Mouse (Mus musculus): ENCODE data around the gene Ccdc158.
A peak's percentile ranks its signal among the peaks of the same experiment; 100 is the strongest.

Gene Ccdc158

GRCm38 (mm10) chr5:92674859-92675573 is at the start of gene Ccdc158:
Gene Ccdc158, minus strand, starts transcription at chr5:92675271.
- DNase-seq (ENCODE audit: extremely low spot score, low spot score): peak; percentile 92

GRCm38 (mm10) chr5:92721610-92722009 is 46.5 kb upstream of the Ccdc158 start:
- DNase-seq (ENCODE audit: extremely low spot score, low spot score): no peak

DNA sequence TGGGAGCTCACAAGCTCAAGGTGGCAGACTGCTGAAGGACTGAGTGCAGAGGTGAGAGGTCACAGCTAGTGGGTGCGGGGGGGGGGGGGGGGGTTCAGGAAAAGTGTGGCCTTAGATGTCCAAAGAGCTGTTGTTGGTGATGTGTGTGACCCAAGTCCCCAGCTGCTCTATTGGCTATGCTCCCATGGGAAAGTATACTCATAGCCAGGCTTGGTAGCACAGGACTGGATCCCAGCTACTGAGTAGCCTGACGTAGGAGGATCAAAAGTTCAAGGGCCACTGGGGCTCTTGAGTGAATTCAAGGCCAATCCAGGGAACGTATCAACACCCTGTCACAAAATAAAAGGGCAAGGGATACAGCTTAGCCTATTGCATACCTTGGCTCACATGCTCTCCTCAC is 43.8 kb upstream of the Ccdc158 start:
- DNase-seq (ENCODE audit: extremely low spot score, low spot score): no peak

GRCm38 (mm10) chr5:92717666-92718360 is 42.7 kb upstream of the Ccdc158 start:
- no peak for DNase-seq (ENCODE audit: extremely low spot score, low spot score)

DNA sequence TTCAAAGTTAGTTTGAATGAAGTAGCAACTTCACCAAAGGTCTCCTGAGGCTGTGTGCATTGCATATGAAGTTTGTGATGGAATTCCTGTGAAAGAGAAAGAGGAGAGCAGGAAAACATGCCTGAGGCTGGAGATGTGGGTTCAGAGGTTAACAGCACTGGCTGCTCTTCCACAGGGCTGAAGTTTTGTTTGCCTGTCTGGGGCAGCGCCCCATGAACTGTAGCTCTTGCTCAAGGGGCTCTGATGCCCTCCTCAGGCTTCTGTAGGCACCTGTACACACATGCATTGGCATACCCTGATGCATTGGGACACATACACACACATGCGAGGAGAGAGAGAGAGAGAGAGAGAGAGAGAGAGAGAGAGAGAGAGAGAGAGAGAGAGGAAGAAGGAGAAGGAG is 40.8 kb upstream of the Ccdc158 start:
- DNase-seq (ENCODE audit: extremely low spot score, low spot score): no peak

DNA sequence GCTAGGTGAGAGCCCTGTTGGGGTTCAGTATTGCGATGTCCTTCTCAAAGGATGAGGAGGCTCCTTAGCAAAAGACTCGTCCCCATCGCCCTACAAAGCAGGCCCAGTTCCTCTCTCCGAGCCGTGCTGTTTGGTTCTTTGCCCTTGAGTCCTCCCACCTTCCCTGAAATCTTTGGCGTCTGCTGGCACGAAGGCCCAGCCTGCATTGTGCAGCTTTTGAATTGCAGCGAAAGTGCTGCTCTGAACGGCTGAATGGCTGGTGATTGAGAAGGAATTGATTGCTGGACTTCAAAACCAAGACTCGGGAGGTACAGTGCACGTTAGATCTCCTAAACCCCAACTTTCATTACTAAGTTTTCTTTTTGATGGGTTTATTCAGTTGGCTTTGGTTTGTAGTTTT is 40.2 kb upstream of the Ccdc158 start:
- DNase-seq (ENCODE audit: extremely low spot score, low spot score): no peak

DNA sequence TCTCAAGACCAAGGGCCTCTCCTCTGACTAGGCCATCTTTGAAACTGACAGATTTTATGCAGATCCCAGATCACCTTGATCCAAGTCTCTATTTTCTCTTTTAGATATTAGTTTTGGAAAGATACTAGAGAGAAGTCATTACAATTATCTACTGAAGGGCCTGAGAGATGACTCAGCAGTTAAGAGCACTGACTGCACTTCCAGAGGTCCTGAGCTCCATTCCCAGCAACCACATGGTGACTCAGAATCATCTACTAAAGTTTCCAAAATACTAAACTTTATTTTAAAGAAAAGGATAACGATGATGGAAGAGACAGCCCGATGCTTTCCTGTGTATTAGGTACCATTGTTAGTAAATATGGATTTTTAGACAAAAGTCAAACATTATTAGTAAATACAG is 39.8 kb upstream of the Ccdc158 start:
- no peak for DNase-seq (ENCODE audit: extremely low spot score, low spot score)

- DNase-seq (ENCODE audit: extremely low spot score, low spot score): no peak
Measured at GRCm38 (mm10) chr5:92712621-92713395, 37.7 kb upstream of the Ccdc158 start.

DNA sequence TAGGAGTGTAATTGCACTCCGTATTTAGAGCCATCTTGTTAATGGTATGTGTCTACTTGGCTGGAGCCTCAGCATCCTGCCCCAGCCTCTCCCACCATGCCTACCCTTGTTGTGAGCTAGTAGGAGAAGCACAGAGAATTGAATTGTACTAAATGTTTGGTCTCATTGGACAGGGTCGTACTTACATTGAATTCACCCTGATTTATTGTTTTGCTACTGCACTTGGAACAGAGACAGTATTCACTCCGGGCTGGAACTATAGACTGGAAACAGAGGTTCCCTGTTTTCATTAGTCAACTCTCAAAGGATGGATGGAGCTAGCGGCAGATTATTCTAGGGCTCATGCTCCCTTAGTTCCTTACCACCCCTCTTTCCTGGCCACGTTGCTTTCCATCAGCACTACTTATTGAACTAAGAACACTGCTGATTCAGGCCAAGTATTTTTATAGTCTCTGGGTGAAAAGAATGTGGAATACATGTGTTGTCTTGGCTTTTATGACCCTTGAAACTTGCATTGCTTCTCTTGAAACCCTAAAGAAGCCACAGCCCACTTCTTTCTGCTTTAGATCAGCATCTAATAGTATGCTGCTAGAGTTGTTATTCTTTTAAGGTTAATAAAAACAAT is 36.7 kb upstream of the Ccdc158 start:
- no peak for DNase-seq (ENCODE audit: extremely low spot score, low spot score)

DNA sequence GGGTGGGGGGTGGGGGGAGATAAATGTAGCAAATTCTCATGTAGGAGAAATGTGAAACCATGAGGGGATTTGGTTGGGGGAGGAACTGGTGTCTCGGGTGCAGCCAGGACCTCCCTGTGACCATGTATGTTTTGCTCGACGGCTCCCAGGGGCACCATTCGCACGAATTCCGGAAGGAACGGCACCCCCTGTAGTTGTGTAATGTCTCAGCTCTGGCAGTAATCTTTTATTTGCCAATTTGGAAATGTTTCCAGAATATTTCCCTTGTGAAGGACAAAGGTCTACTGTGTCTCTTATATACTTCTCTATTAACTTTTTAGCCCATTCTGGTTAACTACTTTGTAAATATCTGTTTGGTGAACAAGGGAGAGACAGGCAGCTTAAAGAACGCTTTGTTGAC is 35.7 kb upstream of the Ccdc158 start:
- DNase-seq (ENCODE audit: extremely low spot score, low spot score): no peak

GRCm38 (mm10) chr5:92707921-92708491 is 32.9 kb upstream of the Ccdc158 start:
- DNase-seq (ENCODE audit: extremely low spot score, low spot score): no peak

GRCm38 (mm10) chr5:92703671-92704070 is 28.6 kb upstream of the Ccdc158 start:
- no peak for DNase-seq (ENCODE audit: extremely low spot score, low spot score)

DNA sequence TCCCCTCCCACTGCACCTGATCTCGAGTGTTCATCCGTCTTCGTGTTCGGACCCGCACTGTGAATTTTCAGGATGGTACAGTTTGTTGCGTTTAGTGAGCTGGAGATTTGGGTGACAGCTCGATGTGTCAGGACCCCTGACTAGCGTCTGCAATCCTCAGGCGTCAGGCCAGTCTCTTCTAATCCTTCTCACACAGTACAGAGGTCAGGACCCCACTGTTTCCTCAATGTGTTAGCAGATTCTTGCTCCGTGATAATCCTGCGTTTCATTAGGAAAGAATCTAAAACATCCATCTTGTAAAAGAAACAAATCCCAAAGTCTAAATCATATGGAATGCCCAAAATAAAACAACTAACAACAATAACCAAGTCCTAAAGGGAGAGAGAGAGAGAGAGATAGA is 26.7 kb upstream of the Ccdc158 start:
- DNase-seq (ENCODE audit: extremely low spot score, low spot score): no peak

DNA sequence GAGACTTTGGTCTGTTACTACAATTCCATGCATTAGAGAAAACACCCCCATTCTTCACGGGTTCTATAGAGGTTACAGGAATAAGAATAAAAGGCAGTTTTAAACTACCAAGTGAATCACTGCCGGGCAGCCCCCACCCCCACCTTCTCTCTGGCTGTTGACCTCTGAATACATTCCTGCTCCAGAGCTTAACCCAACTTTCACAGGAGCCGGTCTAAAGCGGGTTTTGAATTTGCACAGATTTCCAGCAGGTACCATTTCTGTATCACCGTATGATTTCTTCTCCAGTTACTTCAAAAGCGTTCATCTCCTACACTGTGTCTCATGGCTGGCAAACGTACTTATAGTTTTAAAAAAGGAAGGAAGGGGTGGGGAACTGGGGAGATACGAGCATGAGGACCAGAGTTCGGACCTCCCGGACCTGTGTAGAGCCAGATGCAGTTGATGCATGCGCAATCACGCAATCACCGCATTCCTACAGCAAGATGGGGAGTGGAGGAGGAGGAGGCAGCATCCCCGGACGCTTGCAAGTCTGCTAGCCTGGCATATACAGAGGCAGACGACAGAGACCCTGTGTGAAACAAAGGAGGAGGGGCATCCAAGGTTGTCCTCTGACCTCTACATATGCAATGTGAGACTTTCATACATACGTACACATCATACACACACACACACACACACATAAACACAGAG is 23.9 kb upstream of the Ccdc158 start:
- peak; percentile 47 for DNase-seq (ENCODE audit: extremely low spot score, low spot score)

DNA sequence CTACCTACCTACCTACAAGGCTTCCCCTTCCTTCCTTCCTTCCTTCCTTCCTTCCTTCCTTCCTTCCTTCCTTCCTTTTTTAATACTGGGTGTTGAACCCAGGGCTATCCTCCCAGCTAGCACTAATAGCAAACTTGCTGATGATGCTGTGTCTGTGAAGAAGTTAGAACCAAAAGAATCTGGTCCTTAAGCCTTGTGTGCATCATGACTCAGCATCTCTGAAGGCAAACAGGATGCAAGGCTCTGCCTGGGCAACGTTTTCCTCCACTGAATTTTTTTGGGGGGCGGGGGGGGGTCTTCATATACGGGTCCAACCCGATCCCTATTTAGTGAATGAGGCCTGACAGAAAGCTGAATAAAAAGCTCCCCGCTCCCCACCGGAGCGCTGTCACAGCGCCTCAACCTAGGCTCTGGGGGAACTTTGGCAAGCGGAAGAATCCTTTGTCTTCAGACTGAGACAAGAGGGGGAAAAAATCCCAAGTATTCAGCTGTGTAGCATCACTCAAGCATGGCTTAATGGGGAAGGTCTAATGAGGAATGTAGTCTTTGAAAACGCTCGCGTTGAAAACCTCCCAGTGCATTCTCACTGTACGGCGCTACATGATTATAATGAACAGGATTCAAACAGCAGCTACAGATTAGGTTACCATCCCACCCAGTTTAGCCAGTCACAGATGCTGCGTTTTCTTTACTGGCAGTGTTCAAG is 23.2 kb upstream of the Ccdc158 start:
- peak; percentile 47 for DNase-seq (ENCODE audit: extremely low spot score, low spot score)

- no peak for DNase-seq (ENCODE audit: extremely low spot score, low spot score)
Measured at GRCm38 (mm10) chr5:92694316-92694995, 19.4 kb upstream of the Ccdc158 start.

- no peak for DNase-seq (ENCODE audit: extremely low spot score, low spot score)
Measured at GRCm38 (mm10) chr5:92693744-92694143, 18.7 kb upstream of the Ccdc158 start.

DNA sequence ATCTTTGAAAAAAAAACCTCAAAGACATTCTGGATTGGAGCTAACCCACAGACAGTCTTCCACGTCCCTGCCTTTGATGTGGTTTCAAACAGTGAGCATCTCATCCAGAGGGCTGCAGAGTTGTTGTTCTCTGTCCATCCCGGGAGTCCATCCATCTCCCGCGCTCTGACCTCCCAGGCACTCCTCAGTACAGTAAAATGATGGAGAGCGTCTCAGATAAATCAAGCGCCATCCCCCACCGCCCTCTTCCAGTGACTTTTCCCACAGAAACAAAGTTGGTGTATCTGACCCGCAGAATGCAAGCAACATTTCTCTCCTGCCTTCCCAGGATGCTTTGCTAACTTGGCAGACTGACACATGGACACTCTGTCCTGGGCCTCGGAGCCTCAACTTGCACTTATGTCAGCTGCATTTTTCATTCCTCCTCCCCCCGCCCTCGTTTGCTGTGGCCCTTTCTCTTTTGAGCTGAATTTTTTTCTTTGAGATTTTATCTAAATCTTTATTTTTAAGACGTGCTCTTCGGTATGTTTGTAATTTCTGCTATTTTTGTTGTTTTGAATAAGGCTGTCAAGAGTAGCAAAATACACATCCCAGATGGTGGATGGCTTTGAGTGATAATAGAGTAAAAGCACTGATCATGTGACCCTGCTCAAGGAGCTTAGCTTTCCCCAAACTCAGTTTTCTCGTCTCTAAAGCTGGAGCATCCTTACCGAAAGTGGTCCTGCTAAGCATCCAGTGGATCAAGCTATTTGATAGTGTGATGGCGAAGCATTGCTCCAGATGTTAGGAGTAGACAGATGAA is 17.3 kb upstream of the Ccdc158 start:
- no peak for DNase-seq (ENCODE audit: extremely low spot score, low spot score)

DNA sequence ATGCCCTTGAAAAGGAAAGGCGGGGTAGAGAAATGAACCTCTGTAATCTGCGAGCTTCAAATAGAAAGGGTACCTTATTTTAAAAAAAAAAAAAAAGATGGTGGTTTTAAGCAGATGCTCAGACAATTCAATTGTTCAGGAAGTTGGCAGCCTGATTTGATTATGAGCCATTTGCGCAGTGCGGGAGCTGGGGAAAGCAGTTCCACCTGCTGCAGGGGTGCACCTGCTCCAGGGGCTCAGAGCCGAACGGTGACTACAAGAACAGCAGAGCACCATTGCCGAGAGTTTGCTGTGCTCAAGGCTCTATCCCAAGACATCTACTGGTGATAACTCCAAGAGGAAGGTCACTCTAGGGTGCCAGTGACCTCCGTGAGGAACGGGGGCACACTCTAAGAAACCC is 13.5 kb upstream of the Ccdc158 start:
- no peak for DNase-seq (ENCODE audit: extremely low spot score, low spot score)

Data from neural tube, embryonic 10.5 days (tissue).